Mouse (Mus musculus) liver, embryonic 11.5 days (tissue): ENCODE data around the gene Catsperg2. TPM values are rescaled to one million over a fixed set of nuclear protein-coding genes. Genes with fewer than 3 reads are reported as not detected.
A peak's percentile ranks its signal among the peaks of the same experiment; 100 is the strongest.
"Not testable (repeated sequence)": the region's sequence is repeated elsewhere in the genome, so short reads cannot be mapped to it uniquely, and the experiment has no call there.

Source experiments
- ATAC-seq: fragments of 200-750 bp; cut with Nextera tagmentation; replicated peaks from 2 replicates; pipeline ENCODE4 v1.8.0; 2017; ENCODE audit warnings: moderate number of reproducible peaks, mild to moderate bottlenecking, moderate TSS enrichment, moderate library complexity; ENCODE audit not compliant: low FRiP score
- DNase-seq: peaks from one replicate; pipeline ENCODE4 v3.0.0-alpha.2; 2017; ENCODE audit warnings: low spot score
- H3K27ac ChIP-seq: fragments of 300-500 bp; sonication (generic); 2 replicates; pipeline ENCODE4 v1.5.1; 2014; ENCODE audit warnings: mild to moderate bottlenecking, low read depth, low read length, control low read depth
- H3K27me3 ChIP-seq: fragments of 300-500 bp; sonication (generic); replicated peaks from 2 replicates; pipeline ENCODE4 v1.6.1; 2014; ENCODE audit warnings: low read length, mixed read lengths; ENCODE audit not compliant: control insufficient read depth, insufficient read depth
- H3K36me3 ChIP-seq: fragments of 300-500 bp; sonication (generic); 2 replicates; pipeline ENCODE4 v1.6.1; 2014; ENCODE audit warnings: mild to moderate bottlenecking, low read length, moderate library complexity, mixed read lengths; ENCODE audit not compliant: control insufficient read depth, insufficient read depth
- H3K4me1 ChIP-seq: fragments of 300-500 bp; sonication (generic); replicated peaks from 2 replicates; pipeline ENCODE4 v1.6.1; 2014; ENCODE audit warnings: low read length, mixed read lengths; ENCODE audit not compliant: control insufficient read depth, insufficient read depth
- H3K4me2 ChIP-seq: fragments of 300-500 bp; sonication (generic); 2 replicates; pipeline ENCODE4 v1.6.1; 2014; ENCODE audit warnings: mild to moderate bottlenecking, control low read depth, moderate library complexity
- H3K4me3 ChIP-seq: fragments of 300-500 bp; sonication (generic); 2 replicates; pipeline ENCODE4 v1.5.1; 2014; ENCODE audit warnings: low read depth, low read length, control low read depth
- H3K9ac ChIP-seq: fragments of 300-500 bp; sonication (generic); 2 replicates; pipeline ENCODE4 v1.6.1; 2014; ENCODE audit warnings: low read depth, low read length, control low read depth
- H3K9me3 ChIP-seq: fragments of 300-500 bp; sonication (generic); 2 replicates; pipeline ENCODE4 v1.6.1; 2016; ENCODE audit warnings: low read length, inconsistent platforms, mixed read lengths; ENCODE audit not compliant: control insufficient read depth
- WGBS: fragments of 180-500 bp; shearing (Covaris S2); extraction: QIAGEN DNeasy Blood & Tissue Kit; methylation state at CpG from one replicate; pipeline ENCODE4 v1.1.7; 2014; 5-methylcytosine and 5-hydroxymethylcytosine counted together
- polyA plus RNA-seq: library from polyadenylated mRNA; unstranded; fragments of >200 nt; fragmentation: Nextera tagmentation; extraction: Ambion mirVana; gene quantifications from 2 replicates; pipeline ENCODE4 v1.2.1, GENCODE M21; 2014

Catsperg2 gene
- polyA plus RNA-seq, 1 experiment from 2014 or later, result not detected

- no peak for DNase-seq
- peaks cover 5% of the 10 kb centered on the region; the same call in 1 of the 2 replicates for H3K9me3 ChIP-seq
- no peak overlapping the region for H3K4me2 ChIP-seq
- no peak overlapping the region for H3K4me3 ChIP-seq
- 78% methylated on average over 5 of the region's 5 CpGs for WGBS
- no peak overlapping the region for H3K9ac ChIP-seq
- H3K4me1 ChIP-seq, result no peaks in the 10 kb centered on the region
- no peak overlapping the region for H3K27ac ChIP-seq
- no peaks in the 10 kb centered on the region for H3K36me3 ChIP-seq
- no peak for ATAC-seq
- no peaks in the 10 kb centered on the region for H3K27me3 ChIP-seq
These were observed 33.6 kb upstream of the Catsperg2 start for GRCm38 (mm10) chr7:29760476-29760875.

GRCm38 (mm10) chr7:29742258-29742657 lies 15.4 kb upstream of the Catsperg2 start:
- no peaks in the 10 kb centered on the region for H3K27me3 ChIP-seq
- no peak for DNase-seq
- no peak overlapping the region for H3K27ac ChIP-seq
- no peaks in the 10 kb centered on the region for H3K4me1 ChIP-seq
- 78% methylated on average over 3 of the region's 3 CpGs for WGBS
- no peak for ATAC-seq
- H3K4me3 ChIP-seq, result no peak overlapping the region
- H3K4me2 ChIP-seq, result no peak overlapping the region
- H3K9ac ChIP-seq, result no peak overlapping the region
- H3K9me3 ChIP-seq, result peaks cover 6% of the 10 kb centered on the region; the same call in 1 of the 2 replicates
- no peaks in the 10 kb centered on the region for H3K36me3 ChIP-seq

GRCm38 (mm10) chr7:29728055-29728454 lies 1.2 kb upstream of the Catsperg2 start:
- Histone ChIP-seq H3K27me3 (no peaks in the 10 kb centered on the region), H3K4me2 (no peak overlapping the region), H3K36me3 (no peaks in the 10 kb centered on the region), H3K9me3 (peaks cover 9% of the 10 kb centered on the region), H3K4me3 (no peak overlapping the region), H3K4me1 (no peaks in the 10 kb centered on the region), H3K9ac (no peak overlapping the region), H3K27ac (no peak overlapping the region)
- ATAC-seq, result no peak
- WGBS, result 60% methylated on average over 2 of the region's 2 CpGs
- DNase-seq, result peak; percentile 20

- Histone ChIP-seq H3K4me3 (peak overlapping the region; percentile 15; the same call in 1 of the 2 replicates), H3K4me2 (peak overlapping the region; percentile 7; the same call in 1 of the 2 replicates)
- 18% methylated on average over 16 of the region's 17 CpGs for WGBS
- not testable (repeated sequence) for H3K27ac ChIP-seq, H3K9me3 ChIP-seq, H3K9ac ChIP-seq, DNase-seq, ATAC-seq, H3K36me3 ChIP-seq, H3K27me3 ChIP-seq, H3K4me1 ChIP-seq
These were observed 1.2 kb downstream of the Catsperg2 start for GRCm38 (mm10) chr7:29725461-29726142.

- not testable (repeated sequence) for H3K36me3 ChIP-seq, ATAC-seq, H3K9ac ChIP-seq, H3K27me3 ChIP-seq, H3K4me3 ChIP-seq, DNase-seq, H3K27ac ChIP-seq, H3K9me3 ChIP-seq, H3K4me2 ChIP-seq, H3K4me1 ChIP-seq
- WGBS, result 82% methylated on average over 2 of the region's 2 CpGs
These were observed 17.9 kb downstream of the Catsperg2 start for GRCm38 (mm10) chr7:29708891-29709290.

GRCm38 (mm10) chr7:29695231-29695630 lies 31.6 kb downstream of the Catsperg2 start:
- not testable (repeated sequence) for DNase-seq

GRCm38 (mm10) chr7:29681868-29682267 lies 45.0 kb downstream of the Catsperg2 start:
- Histone ChIP-seq H3K4me1 (no peaks in the 10 kb centered on the region), H3K4me3 (no peak overlapping the region), H3K27me3 (no peaks in the 10 kb centered on the region), H3K9me3 (peaks cover 16% of the 10 kb centered on the region), H3K4me2 (no peak overlapping the region), H3K36me3 (no peaks in the 10 kb centered on the region), H3K27ac (no peak overlapping the region), H3K9ac (no peak overlapping the region)
- no peak for ATAC-seq
- WGBS, result 64% methylated on average over 3 of the region's 3 CpGs
- DNase-seq, result no peak

More at GRCm38 (mm10) chr7:29695231-29695630, 31.6 kb downstream of the Catsperg2 start:
- H3K9me3 ChIP-seq, H3K4me3 ChIP-seq, H3K4me1 ChIP-seq, ATAC-seq, H3K36me3 ChIP-seq, H3K9ac ChIP-seq, H3K27ac ChIP-seq, H3K4me2 ChIP-seq, H3K27me3 ChIP-seq: not testable (repeated sequence)
- 69% methylated on average over 3 of the region's 3 CpGs for WGBS
